Mouse (Mus musculus) gastrocnemius, postnatal 4 days (tissue): ENCODE measurements around the gene Etnppl. TPM values are rescaled to one million over a fixed set of nuclear protein-coding genes. Genes with fewer than 3 reads are reported as not detected.

ENCODE experiments used
- DNase-seq, 2 experiments: peaks; one replicate each; pipeline ENCODE4 v3.0.0; 2021 to 2022; ENCODE audit warnings: low spot score in 2 of 2, mixed read lengths in 2 of 2
- long read RNA-seq, 2 experiments: library from polyadenylated mRNA; stranded (forward); transcript quantifications; one replicate each; pipeline ENCODE4 v2.0.0; 2021
- total RNA-seq, 2 experiments: library from RNA; stranded (reverse); gene quantifications; 2 replicates each; pipeline ENCODE4 v1.2.3; 2021

Gene Etnppl
- total RNA-seq = under 1 TPM in 1 of 2 experiments, not detected in 1; 0.16 TPM
- long read RNA-seq, experiment 1 = 0 reads
- long read RNA-seq, experiment 2 = 0 reads

DNA sequence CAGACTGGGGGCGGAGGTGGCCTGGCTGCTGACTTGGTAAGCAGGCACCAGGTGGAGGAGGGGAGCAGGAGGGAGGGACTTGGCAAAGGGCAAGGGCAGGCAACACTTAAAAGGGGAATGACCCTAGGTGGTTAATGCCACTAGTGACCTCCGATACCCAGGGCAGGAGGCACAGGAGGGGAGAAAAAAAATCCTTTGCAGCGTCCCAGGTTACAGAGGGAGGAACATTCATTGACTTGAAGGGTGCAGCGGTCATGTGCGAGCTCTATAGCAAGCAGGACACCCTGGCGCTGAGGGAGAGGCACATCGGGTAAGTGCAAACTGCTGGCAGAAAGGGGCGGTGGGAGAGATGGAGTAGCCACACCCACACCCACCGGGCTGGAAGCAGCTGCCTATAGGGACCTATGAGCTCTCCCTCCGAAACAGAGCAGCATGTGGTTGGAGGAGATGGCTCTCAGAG lies at the start of gene Etnppl:
Gene Etnppl, plus strand, starts transcription at position 10 of the 460 bp plus-strand sequence.
- DNase-seq = no peak

DNA sequence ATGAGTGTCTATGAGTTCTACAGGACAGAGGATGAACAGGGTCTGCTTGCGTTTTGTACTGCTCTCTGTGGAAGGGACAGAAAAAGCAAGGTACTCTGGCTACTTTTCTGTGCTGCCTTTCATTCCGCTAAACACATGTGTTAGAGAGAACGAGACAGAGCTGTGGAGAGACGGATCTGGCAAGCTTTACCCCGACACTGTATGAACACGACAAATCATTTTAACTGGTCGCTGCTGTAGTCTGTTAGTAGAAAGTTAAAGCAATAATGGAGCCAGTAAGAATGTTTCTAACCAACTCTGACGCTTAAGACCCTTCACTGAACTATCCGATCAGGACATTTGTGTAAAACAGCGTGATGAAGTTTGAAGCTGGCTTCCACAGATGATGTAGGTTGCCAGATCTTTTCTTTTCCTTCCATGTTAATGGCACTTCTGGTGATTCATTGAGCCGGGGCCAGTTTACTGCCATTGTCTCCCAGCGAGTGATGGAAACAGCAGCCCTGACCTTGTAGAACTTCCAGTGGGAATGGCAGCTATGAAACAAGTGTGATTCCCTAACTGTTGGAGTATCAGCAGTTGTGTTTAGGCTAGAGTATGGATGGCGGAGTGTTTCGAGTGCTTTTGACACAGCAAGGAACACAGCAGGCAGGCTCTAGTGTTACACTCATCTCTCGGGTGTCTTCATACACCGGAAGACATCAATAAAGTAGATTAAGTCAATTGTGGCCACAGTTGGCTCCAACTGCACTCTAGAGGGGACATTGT lies 48.7 kb upstream of the Etnppl start:
- no peak for DNase-seq

DNA sequence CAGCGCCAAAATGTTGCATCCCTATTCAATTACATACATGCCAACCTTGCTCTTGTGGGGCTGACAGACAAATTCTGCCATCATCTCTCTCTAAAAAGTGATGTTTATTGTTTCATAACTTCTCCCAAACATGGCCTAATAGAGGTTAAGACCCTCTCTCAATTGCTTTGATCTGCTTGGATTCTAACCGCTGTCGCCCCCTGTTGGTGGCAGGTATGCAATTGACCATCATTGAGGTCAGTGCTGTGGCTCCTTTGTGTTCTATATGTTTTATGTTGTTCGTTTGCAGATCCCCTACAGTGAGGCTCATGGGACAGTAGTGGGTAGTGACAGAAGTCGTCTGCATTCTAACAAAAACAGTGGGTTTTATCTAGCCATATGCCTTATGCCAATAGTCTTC lies 44.0 kb upstream of the Etnppl start:
- DNase-seq = no peak

GRCm38 (mm10) chr3:130574652-130575051 lies 42.6 kb upstream of the Etnppl start:
- DNase-seq = peak in 1 of 2 experiments; percentile 39

- no peak for DNase-seq
These were observed 40.6 kb upstream of the Etnppl start for GRCm38 (mm10) chr3:130576683-130577082.

GRCm38 (mm10) chr3:130579501-130579900 lies 37.7 kb upstream of the Etnppl start:
- peak in 1 of 2 experiments; percentile 47 for DNase-seq

- DNase-seq = no peak
These were observed 35.7 kb upstream of the Etnppl start for GRCm38 (mm10) chr3:130581577-130581976.

DNA sequence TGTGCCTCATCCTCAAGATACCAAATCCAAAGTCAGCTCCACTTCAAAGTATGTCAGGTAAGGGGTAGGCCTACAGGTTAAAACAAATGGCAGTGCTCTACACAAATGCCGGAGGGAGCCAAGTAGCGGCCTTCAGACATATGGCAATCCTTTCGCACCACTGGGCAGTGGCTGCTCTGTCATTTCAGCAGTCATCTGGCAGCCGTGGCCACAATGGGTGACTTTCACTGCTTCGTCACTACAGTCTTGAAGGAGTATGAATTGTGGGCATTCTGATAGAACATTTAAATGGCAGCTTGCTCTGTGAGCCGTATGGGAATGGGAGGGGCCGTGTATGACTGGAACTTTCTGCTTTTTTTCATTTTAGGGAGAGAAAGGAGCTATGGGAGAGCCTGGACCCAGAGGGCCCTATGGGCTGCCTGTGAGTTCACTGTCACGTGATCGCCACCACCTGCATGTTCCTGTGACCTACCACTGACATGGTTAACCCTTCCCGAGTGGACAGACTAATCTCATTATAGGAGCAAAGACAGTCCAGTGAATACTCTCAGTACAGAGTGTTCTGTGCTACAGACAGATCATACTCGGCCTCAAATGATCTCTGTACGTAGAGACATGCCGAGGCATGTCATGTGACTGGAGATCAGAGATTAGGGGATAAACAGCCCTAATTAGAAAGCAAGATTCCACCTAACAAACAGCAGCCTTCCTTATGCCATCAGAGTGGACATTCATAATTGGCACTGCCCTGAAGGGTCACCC lies 34.2 kb upstream of the Etnppl start:
- no peak for DNase-seq

DNA sequence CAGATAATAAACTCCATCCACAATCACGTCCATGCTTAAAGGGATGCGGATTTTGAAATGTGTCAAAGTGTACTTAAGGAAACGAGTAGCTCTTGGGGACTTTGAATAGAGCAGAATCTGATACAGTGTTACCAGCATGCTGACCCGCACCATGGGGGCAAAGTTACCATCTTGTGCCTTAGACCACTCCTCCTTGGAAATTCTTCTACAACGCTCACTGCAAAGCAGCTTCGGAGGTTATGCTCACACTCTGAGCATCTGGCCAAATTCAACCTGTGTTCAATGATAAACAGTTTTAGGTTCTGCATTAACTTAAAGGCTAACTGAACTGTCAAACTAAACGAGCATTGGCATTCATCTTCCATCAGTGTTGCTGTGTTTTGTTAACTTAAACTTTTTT lies 33.2 kb upstream of the Etnppl start:
- DNase-seq = no peak

GRCm38 (mm10) chr3:130595050-130595449 lies 22.2 kb upstream of the Etnppl start:
- DNase-seq = no peak

- DNase-seq = no peak
These were observed 15.8 kb upstream of the Etnppl start for GRCm38 (mm10) chr3:130601491-130601890.

- no peak for DNase-seq
These were observed 9.3 kb upstream of the Etnppl start for GRCm38 (mm10) chr3:130607924-130608323.

- DNase-seq = no peak
These were observed 2.8 kb upstream of the Etnppl start for GRCm38 (mm10) chr3:130614444-130614843.

DNA sequence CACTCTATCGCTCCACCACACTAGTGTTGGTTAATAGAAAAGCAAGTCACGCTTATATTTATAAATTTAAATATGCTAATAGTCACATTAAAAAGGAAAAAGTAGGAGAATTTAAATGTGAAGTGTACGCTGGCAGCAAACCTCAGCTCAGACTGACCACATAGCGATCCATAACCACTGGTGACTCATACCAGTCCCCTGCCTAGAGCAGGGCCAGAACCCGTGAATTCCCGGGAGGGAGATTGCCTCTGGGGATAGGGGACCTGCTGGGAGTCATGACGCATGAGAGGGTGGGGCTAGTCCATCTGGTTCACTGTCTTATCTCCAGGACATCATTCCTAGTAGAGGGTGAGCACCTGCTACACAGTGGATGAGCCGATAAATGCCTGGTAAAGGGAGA lies 1.6 kb upstream of the Etnppl start:
- DNase-seq = no peak

DNA sequence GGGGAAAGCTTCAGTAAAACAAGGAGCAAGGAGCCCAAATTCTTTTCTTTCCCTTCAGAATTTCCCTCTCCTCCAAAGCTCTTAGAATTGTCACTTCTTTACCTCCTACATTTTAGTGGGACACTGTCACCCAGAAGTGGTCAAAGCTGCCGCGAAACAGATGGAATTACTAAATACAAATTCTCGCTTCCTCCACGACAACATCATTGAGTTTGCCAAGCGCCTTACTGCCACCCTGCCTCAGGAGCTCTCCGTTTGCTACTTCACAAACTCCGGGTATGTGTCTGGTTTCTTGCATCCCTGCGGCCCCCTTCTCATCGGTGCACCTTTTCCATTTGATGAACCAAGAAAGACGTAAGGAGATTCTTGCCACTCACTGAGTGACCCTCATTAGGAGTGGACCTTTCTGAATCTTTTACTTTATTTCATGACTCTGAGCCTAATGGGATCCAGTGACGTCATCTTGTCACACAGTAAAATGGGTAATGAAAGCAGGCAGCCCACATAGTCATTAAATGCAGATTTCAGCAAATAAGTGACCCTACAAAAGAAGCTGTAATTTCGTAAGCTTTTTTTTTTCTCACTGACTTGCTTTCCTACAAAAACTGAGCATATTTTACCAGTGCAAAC lies 3.4 kb downstream of the Etnppl start:
- DNase-seq = no peak

DNA sequence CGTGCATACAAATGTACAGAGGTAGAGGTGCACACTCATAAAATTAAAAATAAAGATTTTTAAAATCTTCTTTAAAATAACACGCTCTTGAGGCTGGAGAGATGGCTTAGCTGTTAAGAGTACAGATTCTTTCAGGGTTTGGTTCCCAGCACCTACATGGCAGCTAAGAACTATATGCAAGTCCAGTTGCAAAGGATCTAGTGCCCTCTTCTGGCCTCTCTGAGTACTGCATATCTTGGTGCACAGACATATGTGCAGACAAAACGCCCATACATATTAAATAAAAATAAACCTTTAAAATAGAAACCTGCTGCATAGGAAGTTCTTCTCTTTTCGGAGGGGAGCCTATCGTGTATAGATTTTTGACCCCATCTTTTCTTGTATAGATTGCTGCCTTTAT lies 11.1 kb downstream of the Etnppl start:
- DNase-seq = no peak

GRCm38 (mm10) chr3:130633859-130634258 lies 16.6 kb downstream of the Etnppl start:
- no peak for DNase-seq

GRCm38 (mm10) chr3:130646110-130646810 lies 29.0 kb downstream of the Etnppl start:
- no peak for DNase-seq

DNA sequence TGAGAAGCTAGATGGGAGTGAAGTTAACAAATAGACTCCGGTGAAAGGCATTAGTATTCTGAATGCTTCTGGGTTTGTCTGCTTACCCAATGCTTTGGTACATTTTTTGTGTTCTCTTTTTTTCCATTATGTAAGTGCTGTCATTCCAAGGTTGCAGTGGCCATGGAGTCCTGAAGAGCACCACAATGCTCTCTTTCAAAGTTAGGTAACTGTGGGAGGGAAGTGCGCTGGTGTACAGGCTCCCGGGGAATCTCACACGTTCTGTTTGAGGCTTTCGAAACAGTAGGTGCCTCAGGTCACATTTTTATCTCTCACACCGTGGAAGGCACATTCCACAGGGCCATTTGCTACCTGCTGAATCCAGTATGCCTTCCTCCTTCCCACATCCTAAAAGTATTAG lies 32.3 kb downstream of the Etnppl start:
- no peak for DNase-seq

GRCm38 (mm10) chr3:130660619-130661018 lies 43.4 kb downstream of the Etnppl start:
- DNase-seq = no peak

DNA sequence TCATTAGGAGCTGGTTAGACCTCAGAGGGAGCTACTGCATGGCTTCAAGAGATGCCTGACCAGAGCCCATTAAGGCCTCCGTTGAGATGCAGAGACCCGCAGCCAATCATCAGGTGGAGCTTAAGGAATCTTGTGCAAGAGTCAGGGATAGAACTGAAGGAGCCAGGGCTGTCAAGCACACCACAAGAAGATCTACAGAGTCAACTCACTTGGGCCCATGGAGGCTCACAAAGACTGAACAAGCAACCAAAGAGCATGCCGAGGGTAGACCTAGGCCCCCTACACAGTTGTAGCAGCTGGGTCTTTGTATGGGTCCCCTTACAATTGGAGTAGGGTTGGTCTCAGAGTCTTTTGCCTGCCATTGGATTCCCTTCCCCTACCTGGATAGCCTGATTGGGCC lies 45.2 kb downstream of the Etnppl start:
- no peak for DNase-seq
